ENCODE assay signal across 23 mouse cellular contexts in the genomic region with DNA sequence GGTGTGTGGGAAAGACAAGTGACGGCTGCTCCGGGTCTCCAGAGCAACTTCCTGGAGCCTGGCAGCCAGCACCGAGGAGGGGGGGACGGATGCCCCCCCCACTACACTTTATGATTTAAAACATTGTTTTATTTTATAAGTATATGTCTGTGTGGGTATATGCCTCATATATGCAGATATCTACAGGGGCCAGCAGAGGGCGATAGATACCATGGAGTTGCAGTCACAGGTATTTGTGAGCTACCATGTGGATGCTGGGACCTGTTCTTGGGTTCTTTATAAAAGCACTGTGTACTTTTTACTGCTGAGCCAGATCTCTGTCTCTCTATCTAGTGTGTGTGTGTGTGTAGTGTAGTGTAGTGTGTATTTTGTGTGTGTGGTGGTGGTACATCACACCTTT. TPM values are rescaled to one million over a fixed set of nuclear protein-coding genes. Genes with fewer than 3 reads are reported as not detected.
DNase-seq lines count a peak whose midpoint lies in the region; ATAC-seq and TF ChIP-seq lines count a peak whose summit lies in the region.
"Had no signal": no experiment of that assay in that cellular context is flagged by ENCODE, and none has a peak within 500 bp of the region (broad histone marks: within the 10 kb centered on the region; RNA-seq: fewer than 3 reads in every experiment).

No protein-coding gene starts in this region.

- in situ Hi-C loops in CH12.LX (cut with MboI; ENCODE audit: low pct_ligation_motif_present, low pct_unique_long_range_greater_than_20kb, low sequenced_read_pairs) = no loop called here

- TF ChIP-seq POLR2A in CH12.LX (IDR thresholded peaks at IDR 0.05; ENCODE audit: low read depth, low read length) = no peak
- no peak for TF ChIP-seq POLR2A in ES-Bruce4 (IDR thresholded peaks at IDR 0.05; ENCODE audit: insufficient read depth, low read length)
- no peak for TF ChIP-seq POLR2A in thymus, adult 2 months (IDR thresholded peaks at IDR 0.05; ENCODE audit: control insufficient read depth, extremely low read depth, insufficient read depth, low read length, poor library complexity)

- H3K27me3 ChIP-seq in kidney, postnatal 0 days (ENCODE audit: insufficient read depth, low read length) = no peaks in the 10 kb centered on the region
- H3K27me3 ChIP-seq in CH12.LX (replicated peaks) (peaks cover 49% of the 10 kb centered on the region), ES-Bruce4 (ENCODE audit: control insufficient read depth, insufficient read depth, low read length, poor library complexity, severe bottlenecking) (no peaks in the 10 kb centered on the region)
- H3K27me3 ChIP-seq in thymus, adult 2 months (ENCODE audit: control insufficient read depth, insufficient read depth, low read length) = no peaks in the 10 kb centered on the region
- H3K27me3 ChIP-seq: hindbrain, embryonic 12.5 days; lung, embryonic 15.5 days; stomach, embryonic 15.5 days had no signal

- intact Hi-C loops in left cerebral cortex, postnatal 10 days (cut with DNase I) = no loop called here

- DNase-seq in kidney, postnatal 0 days (ENCODE audit: low spot score) = no peak
- DNase-seq in kidney, adult 11 months = no peak
- peak; percentile 27 for DNase-seq in CH12.LX (ENCODE audit: extremely low read depth)
- DNase-seq in induced T-regulatory cell, adult 2 months (ENCODE audit: low read depth) = peak; percentile 34
- DNase-seq in thymus, adult 2 months = no peak
- no peak for DNase-seq in left cerebral cortex, postnatal 10 days (ENCODE audit: extremely low spot score in 1 of 2, low spot score in 2 of 2)
- DNase-seq: cerebellum, postnatal 25 days; forebrain, postnatal 0 days; heart, postnatal 10 days; kidney, postnatal 14 days; right cerebral cortex, adult 18-20 months; spleen, adult 18-20 months had no signal

- no peak overlapping the region for H3K27ac ChIP-seq in kidney, postnatal 0 days
- no peak overlapping the region for H3K27ac ChIP-seq in CH12.LX (ENCODE audit: insufficient read depth, low read depth)
- H3K27ac ChIP-seq in ES-Bruce4 (ENCODE audit: insufficient read depth, low read length) = no peak overlapping the region
- no peak overlapping the region for H3K27ac ChIP-seq in thymus, adult 2 months (ENCODE audit: control insufficient read depth, insufficient read depth, low read length)
- H3K27ac ChIP-seq: hindbrain, embryonic 12.5 days; lung, embryonic 15.5 days; stomach, embryonic 15.5 days had no signal

- no peak overlapping the region for H3K4me2 ChIP-seq in kidney, postnatal 0 days (ENCODE audit: low read length)
- no peak overlapping the region for H3K4me2 ChIP-seq in CH12.LX (ENCODE audit: insufficient read depth, low read depth, poor library complexity, severe bottlenecking)
- H3K4me2 ChIP-seq: hindbrain, embryonic 12.5 days; lung, embryonic 15.5 days; stomach, embryonic 15.5 days had no signal

- peak; percentile 32; the same call in 1 of the 2 replicates for TF ChIP-seq CTCF in kidney, postnatal 0 days (IDR thresholded peaks at IDR 0.05; ENCODE audit: low read depth)
- TF ChIP-seq CTCF in CH12.LX (conservative IDR thresholded peaks at IDR 0.05 in 1 of 2, IDR thresholded peaks at IDR 0.05 in 1 of 2; ENCODE audit: low read depth in 2 of 2, low read length in 2 of 2) = peak in 1 of 2 experiments; percentile 47; a peak in 2 of 4 replicates
- peak; percentile 18 for TF ChIP-seq CTCF in ES-Bruce4 (IDR thresholded peaks at IDR 0.05; ENCODE audit: low read depth, low read length)
- no peak for TF ChIP-seq CTCF in thymus, adult 2 months (IDR thresholded peaks at IDR 0.05; ENCODE audit: borderline replicate concordance, control insufficient read depth, extremely low read depth, insufficient read depth, low read length, poor library complexity)

- H3K79me2 ChIP-seq in CH12.LX (replicated peaks; ENCODE audit: control insufficient read depth, extremely low read depth, insufficient read depth, poor library complexity, severe bottlenecking) = no peaks in the 10 kb centered on the region

- H3K9ac ChIP-seq in kidney, postnatal 0 days (ENCODE audit: low read depth, low read length) = no peak overlapping the region
- H3K9ac ChIP-seq in CH12.LX (ENCODE audit: insufficient read depth, low read depth) = no peak overlapping the region
- H3K9ac ChIP-seq in ES-Bruce4 (ENCODE audit: low read depth, poor library complexity, severe bottlenecking) = no peak overlapping the region
- H3K9ac ChIP-seq: forebrain, postnatal 0 days; hindbrain, embryonic 12.5 days; lung, embryonic 15.5 days; stomach, embryonic 15.5 days had no signal

- TF ChIP-seq RAD21 in CH12.LX (IDR thresholded peaks at IDR 0.05; ENCODE audit: low read depth, low read length) = peak; percentile 34

- no peak for ATAC-seq in kidney, postnatal 0 days (replicated peaks; ENCODE audit: low FRiP score, low read depth)
- ATAC-seq: forebrain, postnatal 0 days; intestine, embryonic 16.5 days; midbrain, embryonic 16.5 days had no signal

- H3K36me3 ChIP-seq in kidney, postnatal 0 days (ENCODE audit: insufficient read depth, low read length) = no peaks in the 10 kb centered on the region
- H3K36me3 ChIP-seq in CH12.LX (replicated peaks in 1 of 2; ENCODE audit: control insufficient read depth in 1 of 2, insufficient read depth in 1 of 2, low read length in 1 of 2) = no peaks in the 10 kb centered on the region
- H3K36me3 ChIP-seq in ES-Bruce4 (ENCODE audit: control insufficient read depth, insufficient read depth, low read length, poor library complexity, severe bottlenecking) = no peaks in the 10 kb centered on the region
- H3K36me3 ChIP-seq in thymus, adult 2 months (ENCODE audit: control insufficient read depth, insufficient read depth, low read length) = no peaks in the 10 kb centered on the region
- H3K36me3 ChIP-seq: hindbrain, embryonic 12.5 days; lung, embryonic 15.5 days; stomach, embryonic 15.5 days had no signal

- WGBS in kidney, postnatal 0 days = 87% methylated on average over 5 of the region's 5 CpGs
- 88% methylated on average over 5 of the region's 5 CpGs for WGBS in thymus, adult 2 months

- H3K4me1 ChIP-seq in kidney, postnatal 0 days (replicated peaks; ENCODE audit: insufficient read depth, low read length) = no peaks in the 10 kb centered on the region; the same call in 1 of the 2 replicates
- peaks cover 0 to 14% of the 10 kb centered on the region in 2 experiments; a peak in 2 of 4 replicates for H3K4me1 ChIP-seq in CH12.LX (ENCODE audit: control insufficient read depth in 1 of 2, insufficient read depth in 2 of 2)
- peaks cover 3% of the 10 kb centered on the region for H3K4me1 ChIP-seq in ES-Bruce4 (ENCODE audit: control insufficient read depth, insufficient read depth, low read length)
- no peaks in the 10 kb centered on the region for H3K4me1 ChIP-seq in thymus, adult 2 months (replicated peaks; ENCODE audit: control insufficient read depth, insufficient read depth, low read length)
- H3K4me1 ChIP-seq: hindbrain, embryonic 12.5 days; lung, embryonic 15.5 days had no signal

- no peak overlapping the region for H3K4me3 ChIP-seq in kidney, postnatal 0 days (replicated peaks; ENCODE audit: low read depth, low read length)
- H3K4me3 ChIP-seq in CH12.LX (replicated peaks in 1 of 3; ENCODE audit: low read depth in 2 of 3, low read length in 2 of 3, poor library complexity in 1 of 3) (no peak overlapping the region), ES-Bruce4 (ENCODE audit: low read depth, low read length) (no peak overlapping the region)
- no peak overlapping the region for H3K4me3 ChIP-seq in thymus, adult 2 months (ENCODE audit: control insufficient read depth, insufficient read depth, low read length)
- H3K4me3 ChIP-seq: erythroblast, embryonic 14.5 days; hindbrain, embryonic 12.5 days; lung, embryonic 15.5 days; megakaryocyte, embryonic 14.5 days; stomach, embryonic 15.5 days had no signal

- no peak for TF ChIP-seq EP300 in CH12.LX (IDR thresholded peaks at IDR 0.05; ENCODE audit: low read length)
- TF ChIP-seq EP300 in ES-Bruce4 (IDR thresholded peaks at IDR 0.05; ENCODE audit: insufficient read depth, low read depth, low read length) = no peak

- dilution Hi-C loops in CH12.LX (cut with MboI; ENCODE audit: extremely low pct_ligation_motif_present, extremely low pct_unique_long_range_greater_than_20kb, low sequenced_read_pairs) = no loop called here

- no peaks in the 10 kb centered on the region for H3K9me3 ChIP-seq in kidney, postnatal 0 days (replicated peaks; ENCODE audit: low read length)
- H3K9me3 ChIP-seq in CH12.LX (replicated peaks; ENCODE audit: low read length) = peaks cover 12% of the 10 kb centered on the region
- H3K9me3 ChIP-seq in ES-Bruce4 (replicated peaks; ENCODE audit: control insufficient read depth, insufficient read depth, low read length, poor library complexity, severe bottlenecking) = no peaks in the 10 kb centered on the region
- H3K9me3 ChIP-seq: hindbrain, embryonic 12.5 days; lung, embryonic 15.5 days; stomach, embryonic 15.5 days had no signal

RNA-seq across cellular contexts. Expression of a gene that starts 20.5 kb away (rescaled TPM):
- polyA plus RNA-seq in kidney, postnatal 0 days (2015; fragmentation: Nextera tagmentation; extraction: Ambion mirVana) = 33.0 and 38.6 TPM in 2 replicates
- total RNA-seq in CH12.LX (2012; rRNA removed) = 0.30 TPM in 1 of 2 replicates, not detected in the other
- not detected in 2 replicates for total RNA-seq in CH12.LX (2014; rRNA removed)
- polyA plus RNA-seq in CH12.LX (2012; ENCODE audit: insufficient read length, low read depth) = not detected in 2 replicates
- polyA plus RNA-seq in ES-Bruce4 (2011; ENCODE audit: insufficient read depth, insufficient read length, low read depth, missing spikeins) = 0.72 TPM in 1 of 2 replicates, not detected in the other
- 15.5 and 15.6 TPM in 2 replicates for polyA plus RNA-seq in thymus, adult 2 months (2012; rRNA removed)
- under 1 TPM in 1 of 2 experiments, not detected in 1; 0.49 TPM for total RNA-seq in left cerebral cortex, postnatal 10 days (2021)
- total RNA-seq: gastrocnemius, adult 18-20 months; heart, postnatal 10 days had no signal
- polyA plus RNA-seq: erythroblast, embryonic 14.5 days; midbrain, embryonic 16.5 days had no signal

RNA-seq across cellular contexts. Expression of a gene that starts 30.8 kb away (rescaled TPM):
- 0.23 and 0.47 TPM in 2 replicates for polyA plus RNA-seq in kidney, postnatal 0 days (2015; fragmentation: Nextera tagmentation; extraction: Ambion mirVana)
- 0.08 and 0.30 TPM in 2 replicates for total RNA-seq in CH12.LX (2012; rRNA removed)
- 0.22 and 0.40 TPM in 2 replicates for total RNA-seq in CH12.LX (2014; rRNA removed)
- 0.15 and 0.23 TPM in 2 replicates for polyA plus RNA-seq in CH12.LX (2012; ENCODE audit: insufficient read length, low read depth)
- not detected in 2 replicates for polyA plus RNA-seq in ES-Bruce4 (2011; ENCODE audit: insufficient read depth, insufficient read length, low read depth, missing spikeins)
- not detected in 2 replicates for polyA plus RNA-seq in thymus, adult 2 months (2012; rRNA removed)
- not detected for total RNA-seq in left cerebral cortex, postnatal 10 days (2021)
- total RNA-seq: forebrain, postnatal 0 days; gastrocnemius, adult 18-20 months; heart, postnatal 10 days; left cerebral cortex, postnatal 14 days had no signal
- polyA plus RNA-seq: erythroblast, embryonic 14.5 days; hindbrain, embryonic 12.5 days; intestine, embryonic 16.5 days; limb, embryonic 14.5 days; lung, embryonic 15.5 days; midbrain, embryonic 16.5 days had no signal

RNA-seq across cellular contexts. Expression of a gene that starts 36.8 kb away (rescaled TPM):
- 45.8 and 48.6 TPM in 2 replicates for polyA plus RNA-seq in kidney, postnatal 0 days (2015; fragmentation: Nextera tagmentation; extraction: Ambion mirVana)
- total RNA-seq in CH12.LX (2012; rRNA removed) = 38.4 and 39.7 TPM in 2 replicates
- total RNA-seq in CH12.LX (2014; rRNA removed) = 21.3 and 26.9 TPM in 2 replicates
- 60.5 and 70.0 TPM in 2 replicates for polyA plus RNA-seq in CH12.LX (2012; ENCODE audit: insufficient read length, low read depth)
- 27.8 and 34.5 TPM in 2 replicates for polyA plus RNA-seq in ES-Bruce4 (2011; ENCODE audit: insufficient read depth, insufficient read length, low read depth, missing spikeins)
- 90.7 and 91.5 TPM in 2 replicates for polyA plus RNA-seq in thymus, adult 2 months (2012; rRNA removed)
- total RNA-seq in left cerebral cortex, postnatal 10 days (2021) = 10 to 100 TPM; 44.2 to 47.8 TPM

RNA-seq across cellular contexts. Expression of a gene that starts 45.6 kb away (rescaled TPM):
- polyA plus RNA-seq in kidney, postnatal 0 days (2015; fragmentation: Nextera tagmentation; extraction: Ambion mirVana) = 0.36 and 0.38 TPM in 2 replicates
- total RNA-seq in CH12.LX (2012; rRNA removed) = 0.17 TPM in 1 of 2 replicates, not detected in the other
- 0.24 TPM in 1 of 2 replicates, not detected in the other for total RNA-seq in CH12.LX (2014; rRNA removed)
- 0.79 and 0.91 TPM in 2 replicates for polyA plus RNA-seq in CH12.LX (2012; ENCODE audit: insufficient read length, low read depth)
- 0.65 TPM in 1 of 2 replicates, not detected in the other for polyA plus RNA-seq in ES-Bruce4 (2011; ENCODE audit: insufficient read depth, insufficient read length, low read depth, missing spikeins)
- 0.20 and 7.2 TPM in 2 replicates for polyA plus RNA-seq in thymus, adult 2 months (2012; rRNA removed)
- total RNA-seq in left cerebral cortex, postnatal 10 days (2021) = under 1 TPM; 0.43 to 0.49 TPM
- total RNA-seq: forebrain, postnatal 0 days had no signal
- polyA plus RNA-seq: erythroblast, embryonic 14.5 days; forebrain, postnatal 0 days; hindbrain, embryonic 12.5 days; intestine, embryonic 16.5 days; limb, embryonic 14.5 days; lung, embryonic 15.5 days; midbrain, embryonic 16.5 days; stomach, embryonic 15.5 days had no signal

RNA-seq across cellular contexts. Expression of a gene that starts 49.0 kb away (rescaled TPM):
- polyA plus RNA-seq in kidney, postnatal 0 days (2015; fragmentation: Nextera tagmentation; extraction: Ambion mirVana) = 417 and 419 TPM in 2 replicates
- total RNA-seq in CH12.LX (2012; rRNA removed) (188 and 207 TPM in 2 replicates), CH12.LX (2014; rRNA removed) (207 and 208 TPM in 2 replicates)
- polyA plus RNA-seq in CH12.LX (2012; ENCODE audit: insufficient read length, low read depth) (136 and 155 TPM in 2 replicates), ES-Bruce4 (2011; ENCODE audit: insufficient read depth, insufficient read length, low read depth, missing spikeins) (88.7 and 90.9 TPM in 2 replicates)
- polyA plus RNA-seq in thymus, adult 2 months (2012; rRNA removed) = 237 and 291 TPM in 2 replicates
- 100 to 1,000 TPM; 156 to 176 TPM for total RNA-seq in left cerebral cortex, postnatal 10 days (2021)

Comparison
In these comparisons a context has a peak if more than half of its experiments do, and no peak if none do; other contexts are left out.
1. DNase-seq: peak in CH12.LX (single experiment) and induced T-regulatory cell, adult 2 months (single experiment); none in kidney, postnatal 0 days (single experiment), kidney, adult 11 months (single experiment), thymus, adult 2 months (single experiment) and left cerebral cortex, postnatal 10 days (0 of 2).